Mouse (Mus musculus) megakaryocyte, embryonic 14.5 days (primary cell): ENCODE results near the gene Ptgfrn. TPM values are rescaled to one million over a fixed set of nuclear protein-coding genes. Genes with fewer than 3 reads are reported as not detected.

Experiments used
- H3K27me3 ChIP-seq: replicated peaks from 2 replicates; pipeline ENCODE3; 2012; ENCODE audit warnings: inconsistent platforms
- H3K36me3 ChIP-seq: replicated peaks from 2 replicates; pipeline ENCODE3; 2012; ENCODE audit warnings: low read length, inconsistent platforms, mixed read lengths
- H3K4me1 ChIP-seq: 2 replicates; pipeline ENCODE4 v1.6.1; 2012; ENCODE audit warnings: inconsistent platforms
- H3K4me3 ChIP-seq: replicated peaks from 2 replicates; pipeline ENCODE3; 2012; ENCODE audit warnings: moderate library complexity, mild to moderate bottlenecking, inconsistent platforms
- H3K9me3 ChIP-seq: 2 replicates; pipeline ENCODE4 v1.6.1; 2012; ENCODE audit warnings: inconsistent platforms
- FLI1 ChIP-seq: IDR thresholded peaks from 2 replicates; pipeline ENCODE4 v1.6.1; 2012; ENCODE audit warnings: low read length, inconsistent platforms, mixed read lengths
- GATA1 ChIP-seq: IDR thresholded peaks from 3 replicates; pipeline ENCODE4 v1.6.1; 2012; ENCODE audit warnings: mixed read lengths, low read length, inconsistent platforms, borderline replicate concordance
- polyA plus RNA-seq: library from polyadenylated mRNA; stranded (reverse); fragments of >175 nt; gene quantifications from 2 replicates; pipeline ENCODE4 v1.2.3, GENCODE M21; 2012; ENCODE audit warnings: low replicate concordance; ENCODE audit not compliant: insufficient read depth

Ptgfrn gene
- polyA plus RNA-seq, 1 experiment, result 0.22 TPM

GRCm38 (mm10) chr3:101092202-101092601 lies 17.9 kb downstream of the Ptgfrn start:
- Histone ChIP-seq H3K9me3 (no peaks in the 10 kb centered on the region), H3K27me3 (peaks cover 2% of the 10 kb centered on the region), H3K36me3 (no peaks in the 10 kb centered on the region), H3K4me3 (no peak overlapping the region), H3K4me1 (no peaks in the 10 kb centered on the region)
- TF ChIP-seq GATA1 (no peak), FLI1 (no peak)

- Histone ChIP-seq H3K4me1 (no peaks in the 10 kb centered on the region), H3K9me3 (no peaks in the 10 kb centered on the region), H3K4me3 (no peak overlapping the region), H3K36me3 (no peaks in the 10 kb centered on the region), H3K27me3 (no peaks in the 10 kb centered on the region)
- no peak for TF ChIP-seq GATA1
- TF ChIP-seq FLI1, result no peak
Observed at GRCm38 (mm10) chr3:101086584-101087445, 23.3 kb downstream of the Ptgfrn start.

GRCm38 (mm10) chr3:101080925-101081324 lies 29.2 kb downstream of the Ptgfrn start:
- Histone ChIP-seq H3K27me3 (peaks cover 3% of the 10 kb centered on the region), H3K36me3 (no peaks in the 10 kb centered on the region), H3K4me3 (no peak overlapping the region), H3K9me3 (no peaks in the 10 kb centered on the region), H3K4me1 (no peaks in the 10 kb centered on the region)
- no peak for TF ChIP-seq FLI1
- no peak for TF ChIP-seq GATA1

GRCm38 (mm10) chr3:101078344-101078743 lies 31.7 kb downstream of the Ptgfrn start:
- Histone ChIP-seq H3K9me3 (no peaks in the 10 kb centered on the region), H3K36me3 (no peaks in the 10 kb centered on the region), H3K4me1 (no peaks in the 10 kb centered on the region), H3K4me3 (no peak overlapping the region), H3K27me3 (peaks cover 3% of the 10 kb centered on the region)
- TF ChIP-seq FLI1, result no peak
- no peak for TF ChIP-seq GATA1

- TF ChIP-seq FLI1 (no peak), GATA1 (no peak)
- Histone ChIP-seq H3K27me3 (peaks cover 3% of the 10 kb centered on the region), H3K4me1 (no peaks in the 10 kb centered on the region; the same call in 1 of the 2 replicates), H3K36me3 (no peaks in the 10 kb centered on the region), H3K9me3 (no peaks in the 10 kb centered on the region), H3K4me3 (no peak overlapping the region)
Observed at GRCm38 (mm10) chr3:101077710-101078100, 32.4 kb downstream of the Ptgfrn start.

GRCm38 (mm10) chr3:101076966-101077709 lies 32.9 kb downstream of the Ptgfrn start:
- H3K4me1 ChIP-seq, result no peaks in the 10 kb centered on the region; the same call in 1 of the 2 replicates
- no peaks in the 10 kb centered on the region for H3K9me3 ChIP-seq
- no peak overlapping the region for H3K4me3 ChIP-seq
- peaks cover 3% of the 10 kb centered on the region for H3K27me3 ChIP-seq
- H3K36me3 ChIP-seq, result no peaks in the 10 kb centered on the region
- TF ChIP-seq GATA1 (no peak), FLI1 (no peak)

- no peak for TF ChIP-seq GATA1
- TF ChIP-seq FLI1, result no peak
Observed at GRCm38 (mm10) chr3:101075866-101076265, 34.2 kb downstream of the Ptgfrn start.

GRCm38 (mm10) chr3:101073384-101073783 lies 36.7 kb downstream of the Ptgfrn start:
- Histone ChIP-seq H3K27me3 (peaks cover 4% of the 10 kb centered on the region), H3K36me3 (no peaks in the 10 kb centered on the region), H3K4me3 (no peak overlapping the region), H3K9me3 (no peaks in the 10 kb centered on the region), H3K4me1 (no peaks in the 10 kb centered on the region; the same call in 1 of the 2 replicates)
- TF ChIP-seq FLI1, result no peak
- TF ChIP-seq GATA1, result no peak

More at GRCm38 (mm10) chr3:101075866-101076265, 34.2 kb downstream of the Ptgfrn start:
- Histone ChIP-seq H3K4me3 (no peak overlapping the region), H3K4me1 (no peaks in the 10 kb centered on the region; the same call in 1 of the 2 replicates), H3K27me3 (peaks cover 4% of the 10 kb centered on the region), H3K9me3 (no peaks in the 10 kb centered on the region), H3K36me3 (no peaks in the 10 kb centered on the region)

- Histone ChIP-seq H3K4me1 (no peaks in the 10 kb centered on the region; the same call in 1 of the 2 replicates), H3K36me3 (no peaks in the 10 kb centered on the region), H3K9me3 (no peaks in the 10 kb centered on the region), H3K4me3 (no peak overlapping the region), H3K27me3 (peaks cover 5% of the 10 kb centered on the region)
- TF ChIP-seq FLI1 (no peak), GATA1 (no peak)
Observed at GRCm38 (mm10) chr3:101072506-101073215, 37.4 kb downstream of the Ptgfrn start.

- H3K9me3 ChIP-seq, result no peaks in the 10 kb centered on the region
- no peaks in the 10 kb centered on the region; the same call in 1 of the 2 replicates for H3K4me1 ChIP-seq
- no peak overlapping the region for H3K4me3 ChIP-seq
- no peak for TF ChIP-seq FLI1
- TF ChIP-seq GATA1, result no peak
- no peaks in the 10 kb centered on the region for H3K36me3 ChIP-seq
- peaks cover 5% of the 10 kb centered on the region for H3K27me3 ChIP-seq
Observed at GRCm38 (mm10) chr3:101071576-101071975, 38.5 kb downstream of the Ptgfrn start.
